Mouse (Mus musculus): ENCODE measurements around the gene Eif4e3. TPM values are rescaled to one million over a fixed set of nuclear protein-coding genes. Genes with fewer than 3 reads are reported as not detected.

Gene Eif4e3
- polyA plus RNA-seq, 1 experiment, result 15.2 TPM

DNA sequence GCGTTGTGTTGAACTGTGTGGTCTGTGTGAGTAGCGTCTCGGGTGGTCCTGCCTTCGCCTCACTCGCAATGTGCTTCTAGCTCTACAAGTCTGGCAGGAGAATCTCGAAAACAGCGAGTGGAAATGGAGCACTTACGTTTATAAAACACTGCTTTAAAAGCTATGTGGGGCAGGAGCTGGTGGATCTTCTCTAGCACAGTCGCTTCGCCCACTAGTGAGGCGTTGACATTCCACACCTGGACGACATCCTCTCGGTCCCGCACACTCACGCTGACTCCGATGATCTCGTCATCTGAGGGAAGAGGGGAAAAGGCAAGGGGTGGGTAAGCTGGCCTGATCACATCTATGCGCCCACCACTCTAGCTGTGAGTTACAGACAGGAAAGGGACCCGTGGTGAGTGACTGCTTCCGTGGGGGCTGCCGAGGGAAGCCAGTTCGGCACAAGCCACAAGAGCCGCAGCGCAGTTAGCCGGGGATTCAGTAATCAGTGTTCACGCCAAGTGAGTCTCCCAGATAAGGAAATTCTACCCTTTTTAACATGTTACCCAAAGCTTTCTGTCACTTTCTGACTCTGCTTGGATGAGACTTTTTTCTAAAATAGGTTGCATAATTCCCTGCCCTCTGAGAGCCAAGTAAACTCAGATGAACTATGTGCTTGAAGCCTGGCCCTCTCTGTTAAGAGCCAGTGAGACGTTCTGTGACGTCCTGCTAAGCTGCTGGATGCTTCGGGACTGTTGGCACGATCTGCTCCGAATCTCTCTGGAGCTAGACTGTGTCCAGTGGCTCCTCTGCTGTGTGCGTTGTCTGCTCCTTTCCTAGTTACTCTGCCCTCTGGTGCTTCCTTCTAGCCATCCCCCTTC is 34.2 kb downstream of the Eif4e3 start:
- DNase-seq, result no peak

DNA sequence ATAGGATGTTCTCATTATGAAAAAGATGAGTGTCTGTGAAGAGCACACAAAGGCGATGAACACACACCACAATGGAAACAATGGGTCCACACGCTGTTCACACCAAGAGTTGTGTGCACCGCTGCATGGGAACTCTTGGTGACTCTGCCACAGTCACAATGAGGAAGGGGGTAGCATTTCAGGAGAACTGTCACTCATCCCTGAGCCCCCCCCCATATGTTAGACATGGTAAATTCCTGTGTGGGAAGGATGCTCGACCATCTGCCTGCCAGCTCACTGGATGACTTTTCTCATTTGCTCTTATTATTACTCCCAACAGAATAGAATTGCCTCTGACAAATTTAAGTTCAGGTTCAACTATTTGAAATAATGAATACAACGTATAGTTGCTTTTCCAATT is 34.9 kb downstream of the Eif4e3 start:
- TF ChIP-seq POLR2A (IDR thresholded peaks at IDR 0.05; ENCODE audit: borderline replicate concordance, extremely low read depth, low read depth, low read length) (no peak), CTCF (IDR thresholded peaks at IDR 0.05; ENCODE audit: insufficient read depth, low read length) (no peak)
- WGBS, result 92% methylated on average over 5 of the region's 5 CpGs
- no peak overlapping the region for H3K4me3 ChIP-seq (replicated peaks; ENCODE audit: extremely low read depth, low read depth, low read length)
- 0 out of 2 replicates have a peak, but pooled peaks cover 3% of the 10 kb centered on the region for H3K4me1 ChIP-seq (ENCODE audit: control insufficient read depth, insufficient read depth, low read length)
- no peak for DNase-seq

More for the DNA sequence above, 34.2 kb downstream of the Eif4e3 start:
- Histone ChIP-seq H3K4me1 (ENCODE audit: control insufficient read depth, insufficient read depth, low read length) (0 out of 2 replicates have a peak, but pooled peaks cover 3% of the 10 kb centered on the region), H3K4me3 (replicated peaks; ENCODE audit: extremely low read depth, low read depth, low read length) (no peak overlapping the region)
- TF ChIP-seq CTCF (IDR thresholded peaks at IDR 0.05; ENCODE audit: insufficient read depth, low read length), result no peak
- WGBS, result 67% methylated on average over 32 of the region's 32 CpGs

DNA sequence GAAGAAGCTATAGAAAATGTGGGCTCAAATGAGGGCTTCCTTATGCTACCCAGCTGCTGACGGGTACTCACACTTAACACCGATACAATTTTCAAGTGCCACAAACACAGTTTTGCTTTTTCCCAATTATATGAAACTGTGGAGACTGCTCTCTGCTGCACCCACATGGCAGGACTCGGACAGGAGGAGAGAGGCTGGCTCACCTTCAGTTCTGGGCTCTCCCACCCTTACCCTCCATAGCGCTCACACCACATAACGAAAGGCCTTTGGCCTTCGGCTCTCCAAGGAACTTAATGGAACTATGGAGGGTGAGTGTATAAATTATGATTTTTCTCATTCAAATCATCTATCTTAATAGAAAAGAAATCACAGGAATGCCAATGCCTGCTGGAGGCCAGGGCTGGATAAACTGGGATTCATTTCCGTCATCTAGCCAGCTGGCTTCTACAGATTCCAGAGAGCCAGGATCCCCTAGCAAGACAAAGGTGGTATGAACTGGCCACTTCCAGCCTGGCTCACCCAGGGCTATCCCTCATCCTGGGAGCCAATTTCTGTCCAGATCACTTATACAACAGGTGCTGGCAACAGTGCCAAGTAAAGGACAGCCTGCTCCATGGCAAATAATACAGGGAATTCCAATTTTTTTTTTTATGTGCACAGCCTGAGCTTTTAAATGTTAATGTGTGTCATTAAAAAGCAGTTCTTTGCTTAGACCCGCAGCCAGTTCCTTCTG is 36.7 kb downstream of the Eif4e3 start:
- peaks cover 3% of the 10 kb centered on the region; the same call in 1 of the 2 replicates for H3K4me1 ChIP-seq (ENCODE audit: control insufficient read depth, insufficient read depth, low read length)
- no peak for DNase-seq
- TF ChIP-seq POLR2A (IDR thresholded peaks at IDR 0.05; ENCODE audit: borderline replicate concordance, extremely low read depth, low read depth, low read length) (no peak), CTCF (IDR thresholded peaks at IDR 0.05; ENCODE audit: insufficient read depth, low read length) (no peak)
- WGBS, result 85% methylated on average over 8 of the region's 8 CpGs
- no peak overlapping the region for H3K4me3 ChIP-seq (replicated peaks; ENCODE audit: extremely low read depth, low read depth, low read length)

DNA sequence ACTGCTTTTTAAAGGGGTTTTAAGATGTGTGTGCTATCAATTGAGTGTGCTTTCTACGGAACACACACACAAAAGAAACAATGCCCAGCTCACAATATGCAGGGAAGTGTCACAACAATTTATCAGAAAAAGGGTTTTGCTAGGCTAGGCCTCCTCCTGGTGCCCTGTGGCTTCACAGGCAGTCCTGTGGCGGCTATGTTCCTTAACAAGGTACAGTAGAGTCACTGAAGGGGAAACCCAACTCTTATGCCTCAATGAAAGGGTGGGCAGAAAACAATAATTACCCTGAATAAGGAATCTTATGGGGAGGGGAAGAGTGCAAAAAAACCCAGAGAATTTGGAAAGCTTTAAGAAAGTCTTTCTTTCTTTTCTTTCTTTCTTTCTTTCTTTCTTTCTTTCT is 40.2 kb downstream of the Eif4e3 start:
- TF ChIP-seq POLR2A (IDR thresholded peaks at IDR 0.05; ENCODE audit: borderline replicate concordance, extremely low read depth, low read depth, low read length), result no peak
- no peak for DNase-seq
- 85% methylated on average over 2 of the region's 2 CpGs for WGBS
- H3K4me1 ChIP-seq (ENCODE audit: control insufficient read depth, insufficient read depth, low read length), result no peaks in the 10 kb centered on the region; the same call in 1 of the 2 replicates
- H3K4me3 ChIP-seq (replicated peaks; ENCODE audit: extremely low read depth, low read depth, low read length), result no peak overlapping the region

DNA sequence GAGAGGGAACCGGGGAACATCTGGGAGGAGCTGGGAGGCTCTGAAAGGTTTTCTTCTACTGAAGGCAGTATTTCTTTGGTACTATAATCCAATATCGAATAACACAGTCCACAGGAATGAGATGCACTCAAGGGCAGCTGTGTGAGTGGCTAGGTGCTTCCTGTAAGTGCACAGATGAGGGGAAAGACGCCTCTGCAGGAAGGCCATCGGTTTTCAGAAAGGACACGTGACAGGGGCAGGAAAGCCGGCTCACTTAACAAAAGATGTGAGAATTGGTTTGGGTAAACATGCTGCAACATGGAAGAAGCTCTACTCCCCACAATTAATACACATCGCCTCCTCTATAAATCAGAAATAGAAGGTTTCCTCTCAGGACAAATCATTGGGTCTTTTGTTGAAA is 40.8 kb downstream of the Eif4e3 start:
- TF ChIP-seq POLR2A (IDR thresholded peaks at IDR 0.05; ENCODE audit: borderline replicate concordance, extremely low read depth, low read depth, low read length) (no peak), CTCF (IDR thresholded peaks at IDR 0.05; ENCODE audit: insufficient read depth, low read length) (no peak)
- DNase-seq, result no peak
- WGBS, result 38% methylated on average over 7 of the region's 7 CpGs
- Histone ChIP-seq H3K4me1 (ENCODE audit: control insufficient read depth, insufficient read depth, low read length) (no peaks in the 10 kb centered on the region; the same call in 1 of the 2 replicates), H3K4me3 (replicated peaks; ENCODE audit: extremely low read depth, low read depth, low read length) (no peak overlapping the region)

DNA sequence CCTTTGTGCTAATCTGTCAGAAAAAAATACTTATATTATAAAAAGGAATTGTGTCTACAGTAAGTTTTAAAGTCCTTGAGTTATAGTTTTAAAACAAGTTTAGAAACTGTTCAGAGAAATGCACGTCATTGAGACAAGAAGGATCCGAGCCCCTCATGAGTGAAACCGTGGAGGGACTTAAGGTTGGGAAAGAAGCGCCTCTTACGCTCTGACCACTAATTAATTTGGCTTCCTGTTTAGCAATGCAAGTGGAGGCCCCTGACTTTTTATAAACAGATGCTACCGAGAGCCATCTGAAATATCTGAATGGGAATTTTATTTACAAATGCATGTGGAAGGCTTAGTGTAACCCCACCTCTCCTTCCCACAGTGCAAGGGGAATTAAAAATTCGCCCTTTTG is 41.3 kb downstream of the Eif4e3 start:
- no peaks in the 10 kb centered on the region; the same call in 1 of the 2 replicates for H3K4me1 ChIP-seq (ENCODE audit: control insufficient read depth, insufficient read depth, low read length)
- 57% methylated on average over 7 of the region's 7 CpGs for WGBS
- no peak for DNase-seq
- TF ChIP-seq CTCF (IDR thresholded peaks at IDR 0.05; ENCODE audit: insufficient read depth, low read length), result no peak
- TF ChIP-seq POLR2A (IDR thresholded peaks at IDR 0.05; ENCODE audit: borderline replicate concordance, extremely low read depth, low read depth, low read length), result no peak
- no peak overlapping the region for H3K4me3 ChIP-seq (replicated peaks; ENCODE audit: extremely low read depth, low read depth, low read length)

DNA sequence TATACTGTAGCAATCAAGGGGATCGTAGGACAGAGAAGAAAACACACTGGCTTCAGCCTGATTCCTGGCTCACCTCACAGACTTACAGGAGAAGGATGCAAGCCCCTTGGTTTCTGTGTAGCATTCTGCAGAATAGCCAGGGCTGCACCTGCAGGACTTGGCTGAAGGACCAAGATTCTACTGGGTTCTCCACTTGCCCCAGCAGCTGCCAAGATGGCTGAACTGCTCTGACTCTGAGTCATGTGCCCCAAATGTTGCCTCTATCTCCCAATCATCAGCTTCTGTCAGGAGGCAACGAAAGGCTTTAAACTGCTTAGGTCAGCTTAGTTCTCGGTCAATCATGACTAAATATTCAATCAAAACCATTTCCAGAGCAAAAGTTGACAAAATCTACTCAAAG is 42.0 kb downstream of the Eif4e3 start:
- TF ChIP-seq CTCF (IDR thresholded peaks at IDR 0.05; ENCODE audit: insufficient read depth, low read length) (no peak), POLR2A (IDR thresholded peaks at IDR 0.05; ENCODE audit: borderline replicate concordance, extremely low read depth, low read depth, low read length) (no peak)
- Histone ChIP-seq H3K4me1 (ENCODE audit: control insufficient read depth, insufficient read depth, low read length) (peaks cover under 1% of the 10 kb centered on the region; the same call in 1 of the 2 replicates), H3K4me3 (replicated peaks; ENCODE audit: extremely low read depth, low read depth, low read length) (no peak overlapping the region)
- DNase-seq, result no peak
- WGBS, result 91% methylated on average over 3 of the region's 3 CpGs

DNA sequence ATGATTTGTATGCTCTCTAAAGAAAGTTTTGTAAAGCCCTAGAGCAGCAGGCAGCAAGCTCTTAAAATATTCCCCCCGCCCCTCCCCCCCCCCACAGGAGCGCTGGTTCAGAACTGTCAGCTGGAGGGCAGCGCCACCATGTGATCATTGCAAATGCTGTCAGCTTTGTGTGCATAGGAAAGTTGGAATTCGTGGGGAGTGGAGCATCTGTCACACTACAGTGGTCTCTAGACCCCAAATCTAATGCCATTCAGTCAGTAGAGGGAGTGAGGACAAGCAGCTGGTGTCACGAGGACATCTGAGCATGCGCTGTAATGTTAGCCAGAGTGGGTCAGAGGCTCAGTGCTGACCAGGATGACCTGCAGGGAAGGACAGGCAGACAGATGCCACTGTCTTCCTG is 42.9 kb downstream of the Eif4e3 start:
- peak; percentile 45; the same call in 1 of the 2 replicates for TF ChIP-seq CTCF (IDR thresholded peaks at IDR 0.05; ENCODE audit: insufficient read depth, low read length)
- no peak for TF ChIP-seq POLR2A (IDR thresholded peaks at IDR 0.05; ENCODE audit: borderline replicate concordance, extremely low read depth, low read depth, low read length)
- Histone ChIP-seq H3K4me1 (ENCODE audit: control insufficient read depth, insufficient read depth, low read length) (peaks cover 2% of the 10 kb centered on the region; the same call in 1 of the 2 replicates), H3K4me3 (replicated peaks; ENCODE audit: extremely low read depth, low read depth, low read length) (no peak overlapping the region)
- 48% methylated on average over 6 of the region's 6 CpGs for WGBS
- no peak for DNase-seq

DNA sequence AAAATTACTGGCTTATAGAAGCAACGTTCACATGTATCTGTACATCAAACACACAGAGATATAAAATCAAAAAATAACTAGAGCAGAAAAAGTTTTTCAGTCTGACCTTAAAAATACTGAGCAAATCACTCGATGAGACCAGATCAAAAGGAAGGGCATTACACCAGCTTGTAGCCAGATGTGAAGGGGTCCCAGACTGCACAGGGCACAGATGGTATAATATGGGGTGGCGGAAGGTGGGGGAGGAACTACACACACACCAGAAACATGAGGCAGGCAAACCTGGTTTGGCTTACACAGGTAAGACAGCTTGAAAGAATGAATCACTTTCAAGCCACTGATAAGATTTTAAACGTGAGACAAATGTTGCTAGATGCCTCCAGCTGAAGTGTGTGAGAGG is 45.4 kb downstream of the Eif4e3 start:
- H3K4me3 ChIP-seq (replicated peaks; ENCODE audit: extremely low read depth, low read depth, low read length), result no peak overlapping the region
- peaks cover 2% of the 10 kb centered on the region; the same call in 1 of the 2 replicates for H3K4me1 ChIP-seq (ENCODE audit: control insufficient read depth, insufficient read depth, low read length)
- TF ChIP-seq CTCF (IDR thresholded peaks at IDR 0.05; ENCODE audit: insufficient read depth, low read length), result no peak
- no peak for TF ChIP-seq POLR2A (IDR thresholded peaks at IDR 0.05; ENCODE audit: borderline replicate concordance, extremely low read depth, low read depth, low read length)
- no peak for DNase-seq
- 80% methylated on average over 4 of the region's 4 CpGs for WGBS
